Mouse (Mus musculus) intestine, embryonic 16.5 days (tissue): ENCODE measurements around the gene Kif22. TPM values are rescaled to one million over a fixed set of nuclear protein-coding genes. Genes with fewer than 3 reads are reported as not detected.

Source experiments
- ATAC-seq: fragments of 200-750 bp; cut with Nextera tagmentation; 2 replicates; pipeline ENCODE4 v1.8.0; 2017; ENCODE audit warnings: moderate TSS enrichment, moderate library complexity
- H3K27ac ChIP-seq: fragments of 300-500 bp; sonication (generic); 2 replicates; pipeline ENCODE4 v1.5.1; 2014; ENCODE audit warnings: mild to moderate bottlenecking, low read length
- H3K27me3 ChIP-seq: fragments of 300-500 bp; sonication (generic); replicated peaks from 2 replicates; pipeline ENCODE4 v1.6.1; 2014; ENCODE audit warnings: low read length, control low read depth, mixed read lengths; ENCODE audit not compliant: control insufficient read depth, insufficient read depth
- H3K36me3 ChIP-seq: fragments of 300-500 bp; sonication (generic); 2 replicates; pipeline ENCODE4 v1.6.1; 2014; ENCODE audit warnings: low read length, control low read depth; ENCODE audit not compliant: control insufficient read depth, insufficient read depth
- H3K4me1 ChIP-seq: fragments of 300-500 bp; sonication (generic); 2 replicates; pipeline ENCODE4 v1.6.1; 2014; ENCODE audit warnings: low read length, control low read depth, mixed read lengths; ENCODE audit not compliant: control insufficient read depth, insufficient read depth
- H3K4me2 ChIP-seq: fragments of 300-500 bp; sonication (generic); 2 replicates; pipeline ENCODE4 v1.6.1; 2014; ENCODE audit warnings: low read depth, low read length, control low read depth
- H3K4me3 ChIP-seq: fragments of 300-500 bp; sonication (generic); 2 replicates; pipeline ENCODE4 v1.5.1; 2014; ENCODE audit warnings: mild to moderate bottlenecking, low read length
- H3K9ac ChIP-seq: fragments of 300-500 bp; sonication (generic); 2 replicates; pipeline ENCODE4 v1.6.1; 2014; ENCODE audit warnings: low read depth, low read length
- H3K9me3 ChIP-seq: fragments of 300-500 bp; sonication (generic); 2 replicates; pipeline ENCODE4 v1.6.1; 2016; ENCODE audit warnings: low read length, control low read depth; ENCODE audit not compliant: control insufficient read depth
- WGBS: fragments of 180-500 bp; shearing (Covaris S2); extraction: QIAGEN DNeasy Blood & Tissue Kit; methylation state at CpG from one replicate; pipeline ENCODE4 v1.1.7; 2014; 5-methylcytosine and 5-hydroxymethylcytosine counted together
- polyA plus RNA-seq: library from polyadenylated mRNA; unstranded; fragments of >200 nt; fragmentation: Nextera tagmentation; extraction: Ambion mirVana; gene quantifications from 2 replicates; pipeline ENCODE4 v1.2.1, GENCODE M21; 2015

Kif22 gene
- polyA plus RNA-seq, 1 experiment from 2014 or later, result 100 TPM

DNA sequence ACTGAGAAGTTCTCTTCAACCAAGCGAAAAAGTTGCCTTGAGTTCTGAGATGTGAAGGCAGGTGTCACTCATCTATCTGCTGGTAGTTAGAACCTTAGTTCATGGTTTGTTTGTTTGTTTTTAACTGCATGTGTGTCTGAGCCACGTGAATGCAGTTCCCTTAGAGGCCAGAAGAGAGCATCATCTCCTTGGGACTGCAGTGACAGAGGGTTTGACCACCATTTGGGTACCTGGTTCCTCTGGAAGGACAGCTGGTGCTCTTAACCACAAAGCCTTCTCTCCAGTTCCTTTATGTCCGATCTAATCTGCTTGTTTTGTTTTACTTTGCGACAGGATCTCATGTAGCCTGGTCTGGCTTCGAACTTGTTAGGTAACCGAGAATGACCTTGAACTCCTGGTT, 23.3 kb upstream of the Kif22 start:
- no peak overlapping the region for H3K4me3 ChIP-seq
- H3K4me1 ChIP-seq, result no peaks in the 10 kb centered on the region
- H3K36me3 ChIP-seq, result no peaks in the 10 kb centered on the region
- no peaks in the 10 kb centered on the region for H3K27me3 ChIP-seq
- no peak overlapping the region for H3K9ac ChIP-seq
- no peak for ATAC-seq
- no peak overlapping the region for H3K4me2 ChIP-seq
- no peaks in the 10 kb centered on the region for H3K9me3 ChIP-seq
- H3K27ac ChIP-seq, result no peak overlapping the region
- 84% methylated on average over 6 of the region's 6 CpGs for WGBS

DNA sequence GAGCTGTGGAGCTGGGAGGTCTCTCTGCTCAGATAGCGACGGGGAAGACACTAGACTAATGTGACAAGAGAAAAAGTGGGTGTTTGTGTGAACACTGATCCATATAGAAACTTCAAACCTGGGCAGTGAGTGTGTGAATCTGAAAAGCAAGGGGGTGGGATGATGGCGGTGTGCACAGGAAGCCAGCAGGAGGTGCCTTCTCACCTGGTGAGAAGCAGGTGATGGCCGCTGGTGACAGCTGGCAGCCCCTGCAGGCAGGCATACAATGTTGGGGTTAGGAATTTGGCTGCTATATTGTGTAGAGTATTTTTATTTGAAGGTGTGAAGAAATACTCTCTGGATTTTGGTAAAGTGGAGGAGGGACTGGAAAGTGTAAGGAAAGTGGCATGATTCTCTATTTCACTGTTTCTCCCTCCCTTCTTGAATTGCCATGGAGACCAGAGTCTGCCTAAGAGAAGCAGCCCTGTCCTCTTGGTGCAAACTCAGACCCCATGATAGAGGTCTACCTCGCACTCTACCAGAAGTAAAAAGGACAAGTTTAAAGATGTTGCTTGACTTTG, 12.8 kb upstream of the Kif22 start:
- Histone ChIP-seq H3K27ac (no peak overlapping the region), H3K27me3 (0 out of 2 replicates have a peak, but pooled peaks cover 4% of the 10 kb centered on the region), H3K9me3 (no peaks in the 10 kb centered on the region), H3K36me3 (no peaks in the 10 kb centered on the region), H3K4me3 (no peak overlapping the region), H3K4me2 (no peak overlapping the region), H3K9ac (no peak overlapping the region), H3K4me1 (no peaks in the 10 kb centered on the region)
- no peak for ATAC-seq
- WGBS, result 61% methylated on average over 5 of the region's 5 CpGs

DNA sequence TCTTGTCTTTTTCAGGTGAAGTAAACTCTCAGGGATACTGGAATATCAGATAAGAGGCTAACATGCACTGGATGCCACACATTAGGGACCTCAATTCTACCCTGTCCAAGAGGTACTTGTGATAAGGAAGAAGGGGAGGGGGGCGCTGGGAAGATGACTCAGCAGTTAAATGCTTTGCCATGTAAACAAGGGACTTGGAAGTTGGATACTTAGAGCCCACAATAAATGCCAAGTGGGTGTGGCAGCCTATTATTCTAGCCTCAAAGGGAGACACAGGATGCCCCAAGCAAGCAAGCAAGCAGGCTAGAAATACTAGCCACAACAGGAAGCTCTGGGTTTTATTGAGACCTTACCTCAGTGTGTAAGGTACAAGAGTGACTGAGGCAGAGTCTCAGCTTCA, 11.0 kb downstream of the Kif22 start:
- H3K9me3 ChIP-seq, result no peaks in the 10 kb centered on the region
- ATAC-seq, result no peak
- no peak overlapping the region for H3K4me3 ChIP-seq
- H3K27me3 ChIP-seq, result no peaks in the 10 kb centered on the region
- peaks cover 12% of the 10 kb centered on the region; the same call in 1 of the 2 replicates for H3K36me3 ChIP-seq
- peaks cover 7% of the 10 kb centered on the region for H3K4me1 ChIP-seq
- H3K27ac ChIP-seq, result no peak overlapping the region
- no peak overlapping the region for H3K9ac ChIP-seq
- H3K4me2 ChIP-seq, result no peak overlapping the region
- 74% methylated on average over 1 of the region's 1 CpGs for WGBS

DNA sequence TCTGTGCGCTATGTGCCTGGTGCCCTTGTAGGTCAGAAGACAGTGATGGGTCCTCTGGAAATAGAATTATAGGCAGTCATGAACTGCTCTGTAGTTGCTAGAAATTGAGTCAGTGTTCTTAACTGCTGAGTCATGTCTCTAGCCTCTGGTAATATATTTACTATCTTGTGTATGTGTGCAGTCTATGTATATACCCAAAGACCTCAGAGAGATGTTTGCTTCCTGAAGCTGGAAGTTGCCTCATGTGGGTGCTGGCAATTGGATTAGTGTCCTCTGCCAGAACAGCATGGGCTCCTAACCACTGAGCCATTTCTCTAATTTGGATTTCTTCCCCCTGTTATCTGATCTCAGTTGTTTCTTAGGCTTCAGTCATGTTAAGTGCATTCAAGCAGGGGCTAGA, 12.1 kb downstream of the Kif22 start:
- Histone ChIP-seq H3K9ac (no peak overlapping the region), H3K27ac (no peak overlapping the region), H3K4me3 (no peak overlapping the region), H3K36me3 (peaks cover 12% of the 10 kb centered on the region; the same call in 1 of the 2 replicates), H3K4me2 (no peak overlapping the region), H3K27me3 (no peaks in the 10 kb centered on the region), H3K9me3 (no peaks in the 10 kb centered on the region), H3K4me1 (peaks cover 7% of the 10 kb centered on the region)
- ATAC-seq, result no peak
- 93% methylated on average over 1 of the region's 1 CpGs for WGBS

DNA sequence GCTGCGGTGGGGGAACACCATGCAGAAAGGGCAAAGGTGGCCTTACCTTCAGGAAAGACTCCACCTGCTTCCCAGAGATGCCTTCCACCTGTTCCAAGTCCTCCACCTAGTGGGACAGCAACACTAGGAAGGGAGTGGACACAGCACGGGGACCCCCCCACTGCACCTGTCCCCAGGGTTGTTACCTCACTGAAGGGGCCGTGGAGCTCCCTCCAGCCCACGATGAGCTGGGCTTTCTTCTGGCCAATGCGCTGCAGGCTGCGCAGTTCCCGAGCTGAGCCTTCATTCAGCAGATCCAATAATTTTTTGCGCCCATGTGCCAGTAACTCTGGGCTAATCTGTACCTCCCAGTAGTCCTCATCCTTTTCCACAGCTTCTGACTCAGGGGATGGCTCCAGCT, 14.4 kb downstream of the Kif22 start:
- H3K27me3 ChIP-seq, result no peaks in the 10 kb centered on the region
- peak overlapping the region; percentile 99 for H3K9ac ChIP-seq
- peaks cover 16% of the 10 kb centered on the region for H3K36me3 ChIP-seq
- peak overlapping the region; percentile 69 for H3K4me3 ChIP-seq
- H3K4me2 ChIP-seq, result peak overlapping the region; percentile 69
- H3K27ac ChIP-seq, result peak overlapping the region; percentile 95
- 49% methylated on average over 8 of the region's 8 CpGs for WGBS
- peaks cover 23% of the 10 kb centered on the region for H3K4me1 ChIP-seq
- peak; percentile 0; the same call in 1 of the 2 replicates for ATAC-seq
- H3K9me3 ChIP-seq, result no peaks in the 10 kb centered on the region

DNA sequence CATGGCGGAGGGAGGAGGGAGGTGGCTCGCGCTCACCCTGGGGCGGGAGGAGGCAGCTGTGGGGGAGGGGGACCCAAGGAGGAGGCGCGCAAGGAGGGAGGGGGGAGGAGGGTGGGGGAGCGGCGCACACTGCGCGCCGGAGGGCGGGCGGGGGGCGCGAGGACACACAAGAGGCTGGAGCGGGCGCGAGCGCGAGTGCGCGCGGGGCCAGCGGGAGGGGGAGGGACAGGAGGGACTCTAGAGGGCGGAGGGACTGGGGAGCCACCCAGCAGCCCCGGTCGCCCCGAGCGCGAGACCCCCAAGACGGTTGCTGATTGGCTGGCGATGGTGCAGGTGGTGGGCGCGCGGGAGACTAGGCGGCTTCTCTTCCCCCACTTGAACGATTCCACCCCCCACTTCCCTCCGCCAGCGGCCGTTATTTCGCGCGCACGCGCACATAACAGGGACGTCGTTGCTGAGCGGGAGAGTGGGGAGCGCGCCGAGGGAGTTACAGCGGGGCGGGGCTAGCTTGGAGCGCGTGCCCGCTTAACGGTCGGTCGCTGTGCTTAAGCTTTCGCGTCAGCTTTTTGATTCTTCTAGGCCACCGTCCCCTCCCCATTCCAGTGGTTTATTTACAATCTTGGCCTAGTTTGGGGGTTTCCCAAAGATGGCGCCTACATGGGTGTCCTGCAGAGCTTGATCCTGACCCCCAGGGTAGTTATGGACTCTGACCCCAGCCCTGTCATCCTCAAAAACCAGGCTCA, 15.1 kb downstream of the Kif22 start, which contains the start of gene Maz:
Gene Maz (minus strand): TSS at position 54 of the 743 bp plus-strand sequence.
- WGBS, result under 1% methylated on average over 48 of the region's 63 CpGs
- no peaks in the 10 kb centered on the region for H3K27me3 ChIP-seq
- H3K4me2 ChIP-seq, result peak within 1 kb of the TSS; percentile 92
- peak; percentile 82 for ATAC-seq
- H3K27ac ChIP-seq, result peak within 1 kb of the TSS; percentile 95
- peaks cover 11% of the 10 kb centered on the region for H3K36me3 ChIP-seq
- H3K9me3 ChIP-seq, result no peaks in the 10 kb centered on the region
- peak within 1 kb of the TSS; percentile 69 for H3K4me3 ChIP-seq
- peak within 1 kb of the TSS; percentile 99 for H3K9ac ChIP-seq
- H3K4me1 ChIP-seq, result peaks cover 30% of the 10 kb centered on the region

DNA sequence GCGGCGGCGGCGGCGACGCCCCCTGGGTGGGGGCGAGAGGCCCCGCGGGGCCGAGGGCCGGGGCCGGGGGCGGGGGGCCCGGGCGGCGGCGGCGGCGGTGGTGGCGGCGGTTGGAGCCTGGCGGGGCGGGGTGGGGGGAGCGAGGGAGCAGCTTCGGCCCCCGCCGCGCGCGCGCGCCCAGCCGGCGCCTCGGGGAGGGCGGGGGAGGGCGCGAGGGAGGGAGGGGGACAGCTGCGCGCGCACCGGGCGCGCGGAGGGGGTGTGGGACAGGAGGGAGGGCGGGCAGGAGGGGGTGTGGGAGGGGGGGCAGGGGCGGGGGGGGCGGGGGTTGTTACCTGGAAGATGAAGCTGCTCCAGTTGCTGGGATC, 15.7 kb downstream of the Kif22 start:
- ATAC-seq, result no peak
- Histone ChIP-seq H3K36me3 (peaks cover 11% of the 10 kb centered on the region), H3K27ac (peak overlapping the region; percentile 95), H3K9me3 (no peaks in the 10 kb centered on the region), H3K9ac (peak overlapping the region; percentile 99), H3K4me2 (peak overlapping the region; percentile 92), H3K27me3 (no peaks in the 10 kb centered on the region), H3K4me1 (peaks cover 36% of the 10 kb centered on the region), H3K4me3 (peak overlapping the region; percentile 69)
- no CpG with 5 or more reads among the region's 48 CpGs for WGBS

DNA sequence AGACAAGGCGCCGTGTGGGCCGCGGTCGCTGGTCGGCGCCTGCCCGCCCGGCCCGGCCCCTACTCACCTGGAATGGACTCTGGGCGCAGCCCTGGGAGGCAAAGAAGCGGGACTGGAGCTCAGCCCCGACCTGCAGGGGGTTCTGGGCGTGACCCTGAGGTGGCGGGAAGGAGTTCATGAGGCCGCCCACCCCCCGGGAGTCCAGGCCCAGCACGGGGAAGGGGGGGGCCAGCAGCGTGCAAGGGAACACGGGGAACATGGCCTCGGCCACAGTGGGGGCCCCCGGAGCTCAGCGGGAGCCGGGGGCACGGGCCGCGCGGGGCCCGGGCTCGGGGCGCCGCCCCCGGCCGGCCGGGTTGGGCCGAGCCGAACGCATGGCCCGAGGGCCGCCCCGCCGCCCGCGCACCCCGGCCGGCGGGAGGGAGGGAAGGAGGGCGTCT, 16.1 kb downstream of the Kif22 start:
- Histone ChIP-seq H3K36me3 (peaks cover 7% of the 10 kb centered on the region), H3K27me3 (no peaks in the 10 kb centered on the region), H3K4me1 (peaks cover 40% of the 10 kb centered on the region), H3K4me3 (peak overlapping the region; percentile 69), H3K4me2 (peak overlapping the region; percentile 92), H3K9me3 (no peaks in the 10 kb centered on the region), H3K9ac (peak overlapping the region; percentile 99), H3K27ac (peak overlapping the region; percentile 95)
- 1% methylated on average over 34 of the region's 48 CpGs for WGBS
- peak; percentile 53 for ATAC-seq

DNA sequence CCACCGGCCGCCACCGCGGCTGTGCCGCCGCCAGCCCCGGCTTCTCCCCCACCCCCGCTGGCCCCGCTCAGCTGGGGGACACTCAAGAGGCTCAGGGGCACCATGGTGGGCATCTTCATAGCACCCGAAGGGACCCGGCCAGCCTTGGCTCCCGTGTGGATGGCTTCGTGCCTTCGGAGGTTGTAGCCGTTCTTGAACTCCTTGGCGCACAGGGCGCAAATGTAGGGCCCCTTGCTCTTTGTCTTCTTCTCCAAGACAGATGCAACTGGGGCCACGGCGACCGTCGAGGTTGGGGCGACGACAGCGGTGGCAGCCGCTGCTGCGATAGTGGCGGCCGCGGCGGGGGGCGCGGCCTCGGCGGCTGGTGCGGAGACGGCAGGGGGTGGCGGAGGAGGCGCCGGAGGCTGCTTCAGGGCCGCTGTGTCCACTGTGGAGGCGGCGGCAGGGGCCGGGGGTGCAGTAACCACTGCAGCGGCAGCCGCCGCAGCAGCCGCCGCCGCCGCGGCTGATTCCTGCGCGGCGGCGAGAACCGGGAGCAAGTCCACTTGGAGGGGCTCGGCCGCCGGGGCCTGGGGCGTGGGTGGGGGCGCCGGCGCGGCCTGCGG, 16.6 kb downstream of the Kif22 start:
- peak overlapping the region; percentile 92 for H3K4me2 ChIP-seq
- H3K9ac ChIP-seq, result peak overlapping the region; percentile 99
- peak overlapping the region; percentile 69 for H3K4me3 ChIP-seq
- peaks cover 45% of the 10 kb centered on the region for H3K4me1 ChIP-seq
- no peaks in the 10 kb centered on the region for H3K9me3 ChIP-seq
- no peaks in the 10 kb centered on the region for H3K27me3 ChIP-seq
- WGBS, result under 1% methylated on average over 54 of the region's 65 CpGs
- ATAC-seq, result no peak
- H3K27ac ChIP-seq, result peak overlapping the region; percentile 95
- H3K36me3 ChIP-seq, result peaks cover 7% of the 10 kb centered on the region
